Mouse (Mus musculus) ES-E14 (cell line): ENCODE measurements at regions not wholly inside any gene's neighbourhood (a gene's known extent, or its start where the extent isn't known, plus 50 kb on each side); places are given as distances from the start of the nearest gene placed in this dataset.
"Not testable (repeated sequence)": the region's sequence is repeated elsewhere in the genome, so short reads cannot be mapped to it uniquely, and the experiment has no call there.

Experiments
- DNase-seq: peaks from one replicate; pipeline ENCODE4 v3.0.0-alpha.2; 2013; ENCODE audit warnings: low read depth, low spot score
- H3K27ac ChIP-seq: 2 replicates; pipeline ENCODE4 v1.5.1; 2012; ENCODE audit warnings: low read depth, mild to moderate bottlenecking, low read length, moderate library complexity, mixed read lengths; ENCODE audit not compliant: poor library complexity, insufficient read depth, severe bottlenecking
- H3K36me3 ChIP-seq: 2 replicates; pipeline ENCODE4 v1.6.1; 2012; ENCODE audit warnings: mild to moderate bottlenecking, low read length, moderate library complexity, mixed read lengths; ENCODE audit not compliant: control insufficient read depth, poor library complexity, insufficient read depth, severe bottlenecking
- H3K4me1 ChIP-seq, 2 experiments: fragments of 150-350 bp in 1 of 2; sonication (generic) in 1 of 2; 2 replicates each; pipeline ENCODE4 v1.6.1; 2012; ENCODE audit warnings: low read length in 2 of 2, mild to moderate bottlenecking in 1 of 2, mixed read lengths in 1 of 2; ENCODE audit not compliant: control insufficient read depth in 2 of 2, insufficient read depth in 2 of 2, poor library complexity in 1 of 2
- H3K4me3 ChIP-seq, 2 experiments: fragments of 150-350 bp in 1 of 2; sonication (generic) in 1 of 2; 2 replicates each; pipeline ENCODE4 v1.5.1; 2012; ENCODE audit warnings: low read length in 2 of 2, low read depth in 1 of 2, mild to moderate bottlenecking in 1 of 2, mixed read lengths in 1 of 2; ENCODE audit not compliant: insufficient read depth in 1 of 2, poor library complexity in 1 of 2, severe bottlenecking in 1 of 2
- H3K9ac ChIP-seq: 2 replicates; pipeline ENCODE4 v1.6.1; 2012; ENCODE audit warnings: low read depth, mild to moderate bottlenecking, low read length, mixed read lengths; ENCODE audit not compliant: poor library complexity, insufficient read depth, severe bottlenecking
- H3K9me3 ChIP-seq: fragments of 150-350 bp; sonication (generic); 2 replicates; pipeline ENCODE4 v1.6.1; 2012; ENCODE audit warnings: low read depth, mild to moderate bottlenecking, low read length; ENCODE audit not compliant: control insufficient read depth, insufficient read depth
- CHD2 ChIP-seq: IDR thresholded peaks from 2 replicates; pipeline ENCODE4 v1.6.1; 2014; ENCODE audit warnings: mild to moderate bottlenecking, low read depth, low read length, inconsistent platforms
- HCFC1 ChIP-seq: IDR thresholded peaks from 2 replicates; pipeline ENCODE4 v1.6.1; 2012; ENCODE audit warnings: low read length, inconsistent platforms, borderline replicate concordance; ENCODE audit not compliant: insufficient read depth
- MAFK ChIP-seq: IDR thresholded peaks from 2 replicates; pipeline ENCODE4 v1.6.1; 2014; ENCODE audit warnings: mild to moderate bottlenecking, low read depth, low read length, inconsistent platforms; ENCODE audit not compliant: insufficient read depth
- ZC3H11A ChIP-seq: IDR thresholded peaks from 2 replicates; pipeline ENCODE4 v1.6.1; 2012; ENCODE audit warnings: low read depth, mild to moderate bottlenecking, inconsistent platforms, low read length, borderline replicate concordance
- ZNF384 ChIP-seq: IDR thresholded peaks from 2 replicates; pipeline ENCODE4 v1.6.1; 2012; ENCODE audit warnings: low read depth, low read length, inconsistent platforms
- in situ Hi-C, 2 experiments: fragments of 600-800 bp; cut with MboI; formaldehyde crosslinking; loops; one replicate each; pipeline ENCODE4 v1.15.1; 2025; ENCODE audit warnings: low sequenced_read_pairs in 2 of 2, inconsistent platforms in 1 of 2; ENCODE audit not compliant: unreplicated experiment in 2 of 2

DNA sequence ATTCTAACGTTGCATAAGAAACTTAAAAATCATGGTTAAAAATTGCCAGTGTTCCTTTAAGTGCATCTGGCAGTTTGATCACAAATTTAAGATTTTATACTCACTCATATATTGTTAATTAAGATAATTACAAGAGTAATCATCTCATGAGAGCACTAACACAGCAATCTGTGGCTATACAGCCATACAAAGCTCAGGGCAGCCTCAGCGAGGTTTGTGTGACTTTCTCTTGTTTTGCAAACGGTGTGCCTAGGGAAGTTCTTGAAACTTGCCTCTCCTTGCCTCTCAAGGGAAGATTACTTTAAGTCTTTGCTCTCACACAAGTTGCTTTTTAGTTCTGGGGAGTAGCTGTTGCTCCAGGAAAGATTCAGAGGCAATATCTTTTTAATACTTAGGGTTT, 58.1 kb upstream of the Slc1a4 start:
- H3K4me3 ChIP-seq = no peak overlapping the region
- H3K36me3 ChIP-seq = no peaks in the 10 kb centered on the region
- TF ChIP-seq CHD2 = no peak
- no peak for TF ChIP-seq ZNF384
- no peak for TF ChIP-seq ZC3H11A
- TF ChIP-seq MAFK = no peak
- TF ChIP-seq HCFC1 = no peak
- no peak overlapping the region for H3K9ac ChIP-seq
- H3K9me3 ChIP-seq = no peaks in the 10 kb centered on the region
- in situ Hi-C loops = no loop called here
- H3K27ac ChIP-seq = no peak overlapping the region
- H3K4me1 ChIP-seq = peaks cover 2 to 4% of the 10 kb centered on the region in 2 experiments; a peak in 3 of 4 replicates
- DNase-seq = no peak

GRCm38 (mm10) chr11:20393302-20393701, 60.8 kb upstream of the Slc1a4 start:
- peaks cover 15 to 20% of the 10 kb centered on the region in 2 experiments for H3K4me1 ChIP-seq
- H3K9me3 ChIP-seq, H3K4me3 ChIP-seq, in situ Hi-C loops, H3K36me3 ChIP-seq, DNase-seq, H3K9ac ChIP-seq: not testable (repeated sequence)
- H3K27ac ChIP-seq = peak overlapping the region; percentile 69; the same call in 1 of the 2 replicates

GRCm38 (mm10) chr11:20393807-20394206, 61.3 kb upstream of the Slc1a4 start:
- peak; percentile 79 for TF ChIP-seq MAFK
- in situ Hi-C loops, H3K9me3 ChIP-seq, H3K36me3 ChIP-seq, DNase-seq, H3K4me3 ChIP-seq, H3K9ac ChIP-seq: not testable (repeated sequence)
- peak overlapping the region; percentile 69; the same call in 1 of the 2 replicates for H3K27ac ChIP-seq
- peaks cover 15 to 20% of the 10 kb centered on the region in 2 experiments for H3K4me1 ChIP-seq

DNA sequence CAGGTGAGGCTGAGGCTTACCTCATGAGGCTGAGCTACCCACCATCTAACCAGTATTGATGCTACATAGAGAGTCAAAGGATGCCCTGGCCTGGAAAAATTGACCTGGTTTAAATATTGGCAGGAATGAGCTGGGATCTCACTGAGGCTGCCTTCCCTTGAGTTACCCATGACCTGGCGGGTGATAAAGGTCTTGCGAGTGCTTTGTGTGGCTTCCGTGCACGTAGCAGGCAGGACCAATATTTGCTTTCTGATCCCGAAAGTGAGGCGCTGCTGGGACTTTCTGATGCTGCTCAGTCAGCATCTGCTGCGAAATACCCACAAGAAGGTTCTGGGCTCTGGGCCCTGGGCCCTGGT, 63.3 kb upstream of the Slc1a4 start:
- peak overlapping the region; percentile 12; the same call in 1 of the 2 replicates for H3K9ac ChIP-seq
- TF ChIP-seq ZNF384 = no peak
- no peak for TF ChIP-seq MAFK
- no peak for TF ChIP-seq HCFC1
- H3K27ac ChIP-seq = peak overlapping the region; percentile 77
- no peaks in the 10 kb centered on the region for H3K36me3 ChIP-seq
- no peaks in the 10 kb centered on the region for H3K9me3 ChIP-seq
- H3K4me1 ChIP-seq = peaks cover 12 to 20% of the 10 kb centered on the region in 2 experiments
- in situ Hi-C loops = loop anchor here in 1 of 2 experiments (5.0 kb wide), 1 partner anchor 134 kb away; no protein-coding TSS in a partner anchor
- H3K4me3 ChIP-seq = no peak overlapping the region
- DNase-seq = no peak

DNA sequence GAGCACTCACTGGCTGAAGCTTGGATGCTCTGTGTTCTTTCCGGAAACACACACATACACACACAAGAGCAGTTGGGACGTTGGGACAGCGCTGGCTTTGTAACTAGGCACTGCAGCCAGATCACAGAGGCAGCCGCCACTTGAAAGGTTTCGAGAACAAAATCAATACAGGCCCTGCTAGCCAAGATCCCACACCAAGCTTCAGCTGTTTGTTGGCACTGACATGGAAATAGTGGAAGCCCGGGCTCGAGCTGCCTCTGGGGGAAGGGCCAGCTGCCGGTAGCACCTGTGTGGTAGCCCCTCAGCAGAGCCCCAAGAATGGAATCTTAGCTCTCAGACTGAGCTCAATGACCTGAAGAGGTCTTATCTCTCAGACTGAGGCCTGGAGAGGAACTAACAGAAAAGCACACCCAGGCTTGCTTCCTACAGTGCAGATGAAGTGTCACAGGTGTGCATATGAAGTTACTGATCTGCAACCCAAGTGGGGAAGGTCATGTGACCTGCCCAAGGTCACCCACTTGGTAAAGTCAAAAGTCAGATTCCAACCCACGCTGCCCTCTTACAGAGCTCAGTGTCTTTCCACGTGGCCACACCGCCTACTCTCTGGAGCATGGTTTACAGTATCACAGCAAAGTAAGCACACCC, 63.8 kb upstream of the Slc1a4 start:
- in situ Hi-C loops = loop anchor here in 1 of 2 experiments (5.0 kb wide), 1 partner anchor 134 kb away; no protein-coding TSS in a partner anchor
- Histone ChIP-seq H3K4me3 (no peak overlapping the region), H3K36me3 (no peaks in the 10 kb centered on the region), H3K27ac (peak overlapping the region; percentile 77), H3K9me3 (no peaks in the 10 kb centered on the region), H3K9ac (peak overlapping the region; percentile 16; the same call in 1 of the 2 replicates), H3K4me1 (peaks cover 12 to 20% of the 10 kb centered on the region in 2 experiments)
- no peak for DNase-seq
- no peak for TF ChIP-seq ZC3H11A
- TF ChIP-seq CHD2 = no peak
- no peak for TF ChIP-seq MAFK
- TF ChIP-seq ZNF384 = no peak
- no peak for TF ChIP-seq HCFC1
